22 mouse cellular contexts compared by ENCODE assay signal in the genomic region with DNA sequence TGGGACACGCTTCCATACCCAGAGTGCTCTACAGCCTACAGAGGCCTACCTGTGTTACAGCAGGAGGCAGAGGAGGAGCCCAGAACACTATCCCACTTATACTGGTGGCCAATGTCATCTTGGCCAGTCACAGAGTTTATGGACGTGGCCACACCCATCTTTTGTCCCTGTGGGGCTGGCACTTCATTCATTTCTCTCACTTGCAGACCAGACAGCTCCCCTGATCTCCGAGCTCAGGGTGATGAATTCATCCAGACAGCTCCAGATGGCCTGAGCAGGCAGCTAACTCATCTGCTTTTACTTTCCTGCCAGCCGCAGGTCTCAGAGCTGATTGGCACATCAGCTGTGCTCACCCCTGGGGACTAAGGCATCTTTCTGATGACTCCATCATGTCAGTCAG.
DNase-seq lines count a peak whose midpoint lies in the region; TF ChIP-seq lines count a peak whose summit lies in the region.
"Had no signal": no experiment of that assay in that cellular context is flagged by ENCODE, and none has a peak within 500 bp of the region (broad histone marks: within the 10 kb centered on the region; RNA-seq: fewer than 3 reads in every experiment).

No protein-coding gene starts in this region.

- no peak overlapping the region for H3K4me3 ChIP-seq in heart, embryonic 10.5 days
- H3K4me3 ChIP-seq in layer of hippocampus, adult 2 months: no peak overlapping the region
- H3K4me3 ChIP-seq: embryonic facial prominence, embryonic 12.5 days; forebrain, embryonic 10.5 days; forebrain, embryonic 15.5 days; liver, embryonic 12.5 days had no signal

- DNase-seq in heart, embryonic 10.5 days (ENCODE audit: low spot score): peak; percentile 66
- no peak for DNase-seq in heart, adult 18-20 months
- no peak for DNase-seq in layer of hippocampus, adult 2 months (ENCODE audit: low spot score in 2 of 2)
- DNase-seq in layer of hippocampus, adult 9-10 months (ENCODE audit: low spot score): no peak
- peak; percentile 53 for DNase-seq in MN1 (ENCODE audit: low spot score)
- DNase-seq in mesoderm, embryonic 11.5 days (ENCODE audit: low read depth, low spot score): peak; percentile 26
- DNase-seq in ovary, postnatal 36 days (ENCODE audit: low spot score): no peak
- DNase-seq: adrenal gland, postnatal 36 days; cerebellum, adult 18-20 months; cerebellum, postnatal 14 days; gastrocnemius, postnatal 25 days; kidney, adult 11 months; kidney, postnatal 14 days; liver, postnatal 0 days; lung, postnatal 36 days; right cerebral cortex, adult 18-20 months; spleen, adult 18-20 months; thymus, postnatal 14 days had no signal

- peaks cover 26% of the 10 kb centered on the region for H3K4me1 ChIP-seq in heart, embryonic 10.5 days
- H3K4me1 ChIP-seq: embryonic facial prominence, embryonic 12.5 days; forebrain, embryonic 10.5 days; forebrain, embryonic 15.5 days; liver, embryonic 12.5 days had no signal

- 60% methylated on average over 4 of the region's 4 CpGs for WGBS in heart, embryonic 10.5 days

- no peaks in the 10 kb centered on the region for H3K9me3 ChIP-seq in heart, embryonic 10.5 days
- H3K9me3 ChIP-seq: embryonic facial prominence, embryonic 12.5 days; forebrain, embryonic 10.5 days; forebrain, embryonic 15.5 days; liver, embryonic 12.5 days had no signal

- H3K27ac ChIP-seq in heart, embryonic 10.5 days: no peak overlapping the region
- H3K27ac ChIP-seq in layer of hippocampus, adult 2 months: peak overlapping the region; percentile 19; the same call in 1 of the 2 replicates
- H3K27ac ChIP-seq: embryonic facial prominence, embryonic 12.5 days; forebrain, embryonic 10.5 days; forebrain, embryonic 15.5 days; liver, embryonic 12.5 days had no signal

- H3K27me3 ChIP-seq in heart, embryonic 10.5 days (ENCODE audit: insufficient read depth, poor library complexity, severe bottlenecking): no peaks in the 10 kb centered on the region
- H3K27me3 ChIP-seq: embryonic facial prominence, embryonic 12.5 days; forebrain, embryonic 15.5 days; liver, embryonic 12.5 days had no signal

- no peak for TF ChIP-seq CTCF in layer of hippocampus, adult 2 months (conservative IDR thresholded peaks at IDR 0.05)

- H3K36me3 ChIP-seq in heart, embryonic 10.5 days: no peaks in the 10 kb centered on the region; the same call in 1 of the 2 replicates
- H3K36me3 ChIP-seq: liver, embryonic 12.5 days had no signal

Comparison
In these comparisons a context has a peak if more than half of its experiments do, and no peak if none do; other contexts are left out.
1. DNase-seq: peak in heart, embryonic 10.5 days (single experiment), MN1 (single experiment) and mesoderm, embryonic 11.5 days (single experiment); none in heart, adult 18-20 months (0 of 2), layer of hippocampus, adult 2 months (0 of 2), layer of hippocampus, adult 9-10 months (single experiment) and ovary, postnatal 36 days (single experiment).